Mouse (Mus musculus) neural tube, embryonic 13.5 days (tissue): ENCODE measurements around the gene Cdk19. TPM values are rescaled to one million over a fixed set of nuclear protein-coding genes. Genes with fewer than 3 reads are reported as not detected.

Source experiments
- ATAC-seq: fragments of 200-750 bp; cut with Nextera tagmentation; 2 replicates; pipeline ENCODE4 v1.8.0; 2017; ENCODE audit warnings: low read depth, mild to moderate bottlenecking, moderate TSS enrichment, moderate library complexity
- H3K27ac ChIP-seq: fragments of 300-500 bp; sonication (generic); replicated peaks from 2 replicates; pipeline ENCODE4 v1.5.1; 2015; ENCODE audit warnings: moderate library complexity, mild to moderate bottlenecking, inconsistent platforms
- H3K27me3 ChIP-seq: fragments of 300-500 bp; sonication (generic); 2 replicates; pipeline ENCODE4 v1.6.1; 2015; ENCODE audit warnings: mild to moderate bottlenecking, inconsistent platforms
- H3K36me3 ChIP-seq: fragments of 300-500 bp; sonication (generic); 2 replicates; pipeline ENCODE4 v1.6.1; 2015; ENCODE audit warnings: mild to moderate bottlenecking, inconsistent platforms
- H3K4me1 ChIP-seq: fragments of 300-500 bp; sonication (generic); replicated peaks from 2 replicates; pipeline ENCODE4 v1.6.1; 2015; ENCODE audit warnings: inconsistent platforms
- H3K4me2 ChIP-seq: fragments of 300-500 bp; sonication (generic); 2 replicates; pipeline ENCODE4 v1.6.1; 2015; ENCODE audit warnings: inconsistent platforms, mild to moderate bottlenecking, moderate library complexity
- H3K4me3 ChIP-seq: fragments of 300-500 bp; sonication (generic); 2 replicates; pipeline ENCODE4 v1.5.1; 2015; ENCODE audit warnings: mild to moderate bottlenecking, inconsistent platforms
- H3K9ac ChIP-seq: fragments of 300-500 bp; sonication (generic); 2 replicates; pipeline ENCODE4 v1.6.1; 2015; ENCODE audit warnings: moderate library complexity, mild to moderate bottlenecking, inconsistent platforms
- H3K9me3 ChIP-seq: fragments of 300-500 bp; sonication (generic); 2 replicates; pipeline ENCODE4 v1.6.1; 2016; ENCODE audit warnings: inconsistent platforms
- WGBS: fragments of 180-500 bp; shearing (Covaris S2); methylation state at CpG from one replicate; pipeline ENCODE4 v1.1.7; 2015; 5-methylcytosine and 5-hydroxymethylcytosine counted together
- polyA plus RNA-seq: library from polyadenylated mRNA; unstranded; fragments of >200 nt; fragmentation: Nextera tagmentation; extraction: Ambion mirVana; gene quantifications from 2 replicates; pipeline ENCODE4 v1.2.1, GENCODE M21; 2015

Cdk19 gene
- polyA plus RNA-seq, 1 experiment from 2014 or later = 11.1 TPM

DNA sequence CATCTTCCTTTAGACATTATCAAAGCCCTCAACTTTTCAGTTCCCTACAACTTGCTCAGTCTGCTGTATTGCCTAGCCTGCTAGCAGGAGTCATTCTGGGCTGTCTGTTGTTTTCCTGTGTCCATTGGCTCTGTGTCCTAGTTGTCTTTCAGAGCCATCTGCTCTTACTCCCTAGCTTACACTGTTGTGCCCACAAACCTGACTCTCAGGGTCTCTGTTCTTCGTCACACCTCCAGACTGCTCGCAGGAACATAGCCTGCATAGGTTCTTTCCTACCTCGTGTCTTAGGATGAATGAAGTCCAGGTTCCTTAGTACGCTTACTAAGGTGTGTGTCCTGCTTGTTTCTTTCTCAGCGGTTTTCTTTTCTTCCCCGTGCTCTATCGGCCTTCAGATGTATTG lies 35.5 kb downstream of the Cdk19 start:
- no peak for ATAC-seq
- 89% methylated on average over 7 of the region's 7 CpGs for WGBS
- Histone ChIP-seq H3K27me3 (no peaks in the 10 kb centered on the region), H3K36me3 (no peaks in the 10 kb centered on the region), H3K27ac (no peak overlapping the region), H3K4me2 (no peak overlapping the region), H3K4me1 (peaks cover 37% of the 10 kb centered on the region), H3K9ac (no peak overlapping the region), H3K4me3 (no peak overlapping the region), H3K9me3 (no peaks in the 10 kb centered on the region)

DNA sequence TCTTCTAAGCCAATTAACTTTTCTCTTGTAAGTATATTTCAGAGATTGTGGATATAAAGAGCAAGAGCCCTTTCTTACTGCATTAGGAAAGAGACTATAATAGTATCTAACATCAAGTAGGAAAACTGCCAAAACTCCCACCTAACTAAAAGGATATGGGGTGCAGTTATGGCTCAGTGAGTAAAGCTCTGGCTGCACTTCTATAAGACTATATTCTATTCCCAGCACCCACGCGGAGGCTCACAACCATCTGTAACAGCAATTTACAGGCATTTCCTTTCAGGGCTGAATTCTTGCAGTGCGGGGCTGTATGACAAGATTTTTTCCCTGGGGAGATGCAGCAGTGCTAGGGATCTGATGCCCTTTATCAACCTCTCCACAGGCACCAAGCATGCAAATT lies 36.9 kb downstream of the Cdk19 start:
- H3K4me3 ChIP-seq = no peak overlapping the region
- no peaks in the 10 kb centered on the region for H3K9me3 ChIP-seq
- no peak overlapping the region for H3K9ac ChIP-seq
- H3K27ac ChIP-seq = no peak overlapping the region
- no peak overlapping the region for H3K4me2 ChIP-seq
- 65% methylated on average over 3 of the region's 3 CpGs for WGBS
- H3K36me3 ChIP-seq = no peaks in the 10 kb centered on the region
- no peak for ATAC-seq
- H3K27me3 ChIP-seq = no peaks in the 10 kb centered on the region
- peaks cover 32% of the 10 kb centered on the region for H3K4me1 ChIP-seq

DNA sequence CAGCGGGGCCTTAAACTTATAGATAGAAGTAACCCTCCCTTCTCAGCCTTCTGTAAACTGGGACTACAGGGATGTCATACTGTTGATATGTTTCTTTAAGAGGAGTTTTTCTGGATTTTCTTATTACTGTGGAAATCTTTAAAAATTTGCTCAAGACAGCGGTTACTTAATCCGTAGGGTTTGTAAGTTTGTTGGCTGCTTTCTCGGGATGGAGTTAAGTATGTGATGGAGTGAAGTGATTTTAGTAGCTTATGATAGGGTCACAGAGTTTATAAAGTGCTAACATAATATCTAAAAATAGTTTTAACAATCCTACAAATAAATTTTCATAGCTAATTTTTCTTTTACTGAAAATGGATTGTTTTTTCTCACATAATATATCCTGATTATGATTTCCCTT lies 38.9 kb downstream of the Cdk19 start:
- ATAC-seq = no peak
- H3K4me3 ChIP-seq = no peak overlapping the region
- H3K4me2 ChIP-seq = no peak overlapping the region
- H3K9me3 ChIP-seq = no peaks in the 10 kb centered on the region
- no peaks in the 10 kb centered on the region for H3K27me3 ChIP-seq
- no peak overlapping the region for H3K9ac ChIP-seq
- H3K27ac ChIP-seq = no peak overlapping the region
- 93% methylated on average over 4 of the region's 4 CpGs for WGBS
- no peaks in the 10 kb centered on the region for H3K36me3 ChIP-seq
- peaks cover 15% of the 10 kb centered on the region for H3K4me1 ChIP-seq

GRCm38 (mm10) chr10:40379682-40380081 lies 40.3 kb downstream of the Cdk19 start:
- Histone ChIP-seq H3K27ac (no peak overlapping the region), H3K36me3 (no peaks in the 10 kb centered on the region), H3K4me1 (peaks cover 15% of the 10 kb centered on the region), H3K9me3 (no peaks in the 10 kb centered on the region), H3K9ac (no peak overlapping the region), H3K27me3 (no peaks in the 10 kb centered on the region), H3K4me3 (no peak overlapping the region), H3K4me2 (no peak overlapping the region)
- ATAC-seq = no peak
- WGBS = 70% methylated on average over 1 of the region's 1 CpGs

DNA sequence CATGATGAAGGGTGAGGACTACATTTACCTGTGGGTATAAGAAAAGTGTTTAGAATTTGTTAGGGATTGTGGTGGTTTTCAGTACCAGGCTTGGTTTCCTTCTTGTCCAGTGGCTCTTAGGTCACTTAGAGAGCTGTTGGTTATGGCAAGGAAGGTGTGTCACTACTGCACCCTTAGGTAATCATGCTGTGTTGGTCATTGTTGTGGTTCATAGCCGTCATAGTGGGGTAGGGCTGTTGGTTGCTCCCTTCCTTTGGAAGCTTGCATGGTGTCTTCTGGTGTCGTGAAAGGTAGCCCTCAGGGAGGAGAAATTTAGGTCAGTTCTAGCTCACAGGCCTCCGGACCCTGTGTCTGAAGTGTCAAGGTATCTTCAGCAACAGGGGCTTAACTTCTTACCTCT lies 46.0 kb downstream of the Cdk19 start:
- H3K36me3 ChIP-seq = no peaks in the 10 kb centered on the region
- H3K9ac ChIP-seq = no peak overlapping the region
- H3K4me3 ChIP-seq = no peak overlapping the region
- no peak overlapping the region for H3K4me2 ChIP-seq
- no peak for ATAC-seq
- no peaks in the 10 kb centered on the region for H3K9me3 ChIP-seq
- H3K27ac ChIP-seq = no peak overlapping the region
- no peaks in the 10 kb centered on the region for H3K4me1 ChIP-seq
- 89% methylated on average over 3 of the region's 3 CpGs for WGBS
- H3K27me3 ChIP-seq = no peaks in the 10 kb centered on the region

- H3K9me3 ChIP-seq = no peaks in the 10 kb centered on the region
- no peak overlapping the region for H3K4me2 ChIP-seq
- ATAC-seq = no peak
- WGBS = 96% methylated on average over 4 of the region's 4 CpGs
- no peak overlapping the region for H3K4me3 ChIP-seq
- H3K27ac ChIP-seq = no peak overlapping the region
- H3K27me3 ChIP-seq = no peaks in the 10 kb centered on the region
- no peaks in the 10 kb centered on the region for H3K4me1 ChIP-seq
- no peak overlapping the region for H3K9ac ChIP-seq
- H3K36me3 ChIP-seq = no peaks in the 10 kb centered on the region
These were observed 46.8 kb downstream of the Cdk19 start for GRCm38 (mm10) chr10:40386126-40386525.

DNA sequence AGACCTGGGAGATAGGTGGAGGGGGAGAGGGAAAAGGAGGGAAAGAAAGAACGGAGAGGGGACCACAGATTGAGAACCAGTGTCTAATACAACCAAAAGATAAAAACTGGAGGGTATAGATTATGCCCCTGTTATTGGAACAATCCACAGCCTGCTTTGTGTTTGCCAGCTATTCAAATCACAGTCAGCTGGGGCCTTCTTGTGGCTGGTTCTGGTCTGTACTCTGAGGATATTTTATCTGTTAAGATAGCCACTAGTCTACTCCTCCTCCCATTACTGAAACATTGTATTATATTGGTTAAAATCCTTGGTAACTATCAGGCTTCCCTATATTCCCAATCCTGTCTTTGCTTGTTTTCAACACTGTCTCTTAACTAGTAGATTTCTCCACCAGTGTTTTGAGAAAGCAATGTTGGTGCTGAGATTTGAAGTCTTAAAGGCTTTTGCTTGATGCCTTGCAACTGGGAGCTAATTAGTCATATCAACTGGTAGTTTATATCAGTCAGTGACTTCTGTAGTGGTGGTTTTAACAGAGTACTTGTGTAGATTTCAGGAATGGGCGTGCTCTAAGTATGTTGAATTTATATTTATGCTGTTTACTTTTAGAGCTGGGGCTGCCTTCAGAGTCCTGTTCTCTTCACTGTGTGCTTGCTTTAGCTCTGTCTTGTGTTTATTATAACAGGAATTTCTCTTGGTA lies 54.2 kb downstream of the Cdk19 start:
- no peak overlapping the region for H3K4me2 ChIP-seq
- H3K4me1 ChIP-seq = no peaks in the 10 kb centered on the region; the same call in 1 of the 2 replicates
- H3K36me3 ChIP-seq = peaks cover 16% of the 10 kb centered on the region; the same call in 1 of the 2 replicates
- no peak overlapping the region for H3K27ac ChIP-seq
- no peak for ATAC-seq
- H3K4me3 ChIP-seq = no peak overlapping the region
- H3K9me3 ChIP-seq = no peaks in the 10 kb centered on the region
- H3K9ac ChIP-seq = no peak overlapping the region
- no peaks in the 10 kb centered on the region for H3K27me3 ChIP-seq
- WGBS = 93% methylated on average over 2 of the region's 2 CpGs

- H3K27ac ChIP-seq = no peak overlapping the region
- peaks cover 24% of the 10 kb centered on the region for H3K36me3 ChIP-seq
- no peak overlapping the region for H3K9ac ChIP-seq
- H3K4me3 ChIP-seq = no peak overlapping the region
- H3K9me3 ChIP-seq = peaks cover 4% of the 10 kb centered on the region; the same call in 1 of the 2 replicates
- no peak for ATAC-seq
- no peak overlapping the region for H3K4me2 ChIP-seq
- WGBS = 83% methylated on average over 3 of the region's 3 CpGs
- peaks cover 4% of the 10 kb centered on the region; the same call in 1 of the 2 replicates for H3K4me1 ChIP-seq
- no peaks in the 10 kb centered on the region for H3K27me3 ChIP-seq
These were observed 59.5 kb downstream of the Cdk19 start for GRCm38 (mm10) chr10:40398842-40399241.

- no peak for ATAC-seq
- 71% methylated on average over 2 of the region's 2 CpGs for WGBS
- no peak overlapping the region for H3K4me3 ChIP-seq
- H3K4me1 ChIP-seq = peaks cover 4% of the 10 kb centered on the region; the same call in 1 of the 2 replicates
- peaks cover 24% of the 10 kb centered on the region for H3K36me3 ChIP-seq
- H3K4me2 ChIP-seq = no peak overlapping the region
- peaks cover 4% of the 10 kb centered on the region; the same call in 1 of the 2 replicates for H3K9me3 ChIP-seq
- no peak overlapping the region for H3K27ac ChIP-seq
- no peaks in the 10 kb centered on the region for H3K27me3 ChIP-seq
- no peak overlapping the region for H3K9ac ChIP-seq
These were observed 60.0 kb downstream of the Cdk19 start for GRCm38 (mm10) chr10:40399328-40399727.

DNA sequence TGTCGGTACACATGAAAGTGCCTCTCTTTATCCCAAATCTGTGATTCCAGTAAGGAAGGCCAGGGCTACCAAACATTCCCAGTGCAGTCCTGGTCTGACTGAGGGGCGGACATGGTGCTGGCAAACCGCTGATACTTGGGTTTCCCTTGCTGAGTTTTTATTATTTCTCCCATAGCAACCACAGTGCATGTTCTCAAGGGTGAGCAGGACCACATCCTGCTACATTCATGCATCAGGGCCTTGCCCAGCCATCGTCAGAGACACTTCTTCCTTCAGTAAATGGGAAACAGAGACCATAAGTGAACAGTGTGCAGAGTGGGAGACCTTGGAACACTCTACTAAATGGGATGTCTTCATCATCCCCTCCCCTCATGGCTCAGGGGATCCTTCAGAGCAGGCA lies 60.9 kb downstream of the Cdk19 start:
- H3K4me3 ChIP-seq = no peak overlapping the region
- H3K4me1 ChIP-seq = peaks cover 4% of the 10 kb centered on the region; the same call in 1 of the 2 replicates
- WGBS = 84% methylated on average over 4 of the region's 4 CpGs
- ATAC-seq = no peak
- no peaks in the 10 kb centered on the region for H3K27me3 ChIP-seq
- H3K9me3 ChIP-seq = peaks cover 4% of the 10 kb centered on the region; the same call in 1 of the 2 replicates
- no peak overlapping the region for H3K9ac ChIP-seq
- H3K36me3 ChIP-seq = peaks cover 20% of the 10 kb centered on the region
- no peak overlapping the region for H3K27ac ChIP-seq
- H3K4me2 ChIP-seq = no peak overlapping the region

- no peak overlapping the region for H3K4me2 ChIP-seq
- H3K27ac ChIP-seq = no peak overlapping the region
- ATAC-seq = no peak
- H3K36me3 ChIP-seq = peaks cover 3% of the 10 kb centered on the region; the same call in 1 of the 2 replicates
- H3K9ac ChIP-seq = no peak overlapping the region
- H3K27me3 ChIP-seq = no peaks in the 10 kb centered on the region
- peaks cover 3% of the 10 kb centered on the region; the same call in 1 of the 2 replicates for H3K9me3 ChIP-seq
- H3K4me1 ChIP-seq = no peaks in the 10 kb centered on the region
- no peak overlapping the region for H3K4me3 ChIP-seq
- WGBS = 92% methylated on average over 3 of the region's 3 CpGs
These were observed 67.3 kb downstream of the Cdk19 start for GRCm38 (mm10) chr10:40406655-40407054.

DNA sequence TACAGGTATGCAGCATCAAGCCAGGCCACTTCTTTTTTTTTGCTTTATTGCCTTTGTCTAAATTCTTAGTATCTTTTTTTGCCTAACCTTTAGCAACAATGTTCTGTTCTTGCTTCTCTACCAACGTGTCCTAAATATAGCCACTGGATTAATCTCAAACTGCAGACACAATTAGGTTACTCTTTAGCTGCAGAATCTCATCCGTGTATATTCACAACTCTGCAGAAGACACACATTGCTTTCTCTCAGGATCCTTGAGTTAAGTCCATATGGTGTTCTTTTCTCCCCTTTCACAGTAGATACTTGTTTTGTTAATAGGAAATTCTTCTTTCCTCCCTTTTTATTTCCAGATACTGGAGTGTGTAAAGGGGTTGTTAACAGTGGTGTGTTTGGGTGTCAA lies 70.0 kb downstream of the Cdk19 start:
- ATAC-seq = no peak
- Histone ChIP-seq H3K9me3 (no peaks in the 10 kb centered on the region), H3K27me3 (no peaks in the 10 kb centered on the region), H3K4me2 (no peak overlapping the region), H3K36me3 (no peaks in the 10 kb centered on the region), H3K27ac (no peak overlapping the region), H3K4me3 (no peak overlapping the region), H3K9ac (no peak overlapping the region), H3K4me1 (no peaks in the 10 kb centered on the region)
- WGBS = 94% methylated on average over 2 of the region's 2 CpGs

- Histone ChIP-seq H3K27ac (no peak overlapping the region), H3K9me3 (no peaks in the 10 kb centered on the region), H3K9ac (no peak overlapping the region), H3K36me3 (no peaks in the 10 kb centered on the region), H3K4me2 (no peak overlapping the region), H3K4me3 (no peak overlapping the region), H3K4me1 (no peaks in the 10 kb centered on the region), H3K27me3 (no peaks in the 10 kb centered on the region)
- WGBS = 97% methylated on average over 2 of the region's 2 CpGs
- no peak for ATAC-seq
These were observed 72.0 kb downstream of the Cdk19 start for GRCm38 (mm10) chr10:40411370-40411769.
